Mouse (Mus musculus): Measurements from ENCODE around the gene Timm23.

DNA sequence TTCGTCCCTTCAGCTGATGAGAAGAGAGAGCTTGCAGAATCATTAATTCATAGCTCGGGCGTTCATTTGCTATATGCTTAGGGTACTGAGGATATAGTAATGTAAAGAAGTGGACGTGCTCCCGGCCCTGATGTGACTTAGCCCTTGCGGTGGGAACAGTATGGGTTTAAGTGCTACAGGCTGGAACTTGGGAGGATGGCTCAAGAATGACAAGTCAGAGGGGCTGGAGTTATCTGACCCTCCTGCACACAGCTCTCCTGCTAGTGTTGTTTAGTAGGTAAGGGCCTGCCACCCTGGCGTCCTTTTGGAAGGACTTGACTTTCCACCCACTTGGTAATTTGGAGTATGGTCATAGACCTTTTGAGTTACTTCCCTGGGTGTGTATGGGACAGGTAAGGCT is 41.1 kb downstream of the Timm23 start:
- TF ChIP-seq CTCF (IDR thresholded peaks at IDR 0.05; ENCODE audit: insufficient read depth, low read length): no peak
- no peak for TF ChIP-seq POLR2A (IDR thresholded peaks at IDR 0.05; ENCODE audit: borderline replicate concordance, extremely low read depth, low read depth, low read length)
